Mouse (Mus musculus) forebrain, postnatal 0 days (tissue): ENCODE data around the gene Atp5k. TPM values are rescaled to one million over a fixed set of nuclear protein-coding genes. Genes with fewer than 3 reads are reported as not detected.
A peak's percentile ranks its signal among the peaks of the same experiment; 100 is the strongest.

Source experiments
- ATAC-seq: fragments of 200-750 bp; cut with Nextera tagmentation; 2 replicates; pipeline ENCODE4 v1.8.0; 2017; ENCODE audit warnings: mild to moderate bottlenecking, moderate library complexity
- DNase-seq: peaks from one replicate; pipeline ENCODE4 v3.0.0-alpha.2; 2015
- H3K27ac ChIP-seq: fragments of 300-500 bp; sonication (generic); 2 replicates; pipeline ENCODE4 v1.5.1; 2014; ENCODE audit warnings: low read depth, mild to moderate bottlenecking, antibody characterized with exemption, low read length, moderate library complexity, mixed read lengths
- H3K27me3 ChIP-seq: fragments of 300-500 bp; sonication (generic); 2 replicates; pipeline ENCODE4 v1.6.1; 2014; ENCODE audit warnings: mild to moderate bottlenecking, low read length, mixed read lengths; ENCODE audit not compliant: insufficient read depth
- H3K36me3 ChIP-seq: fragments of 300-500 bp; sonication (generic); 2 replicates; pipeline ENCODE4 v1.6.1; 2014; ENCODE audit warnings: mild to moderate bottlenecking, moderate library complexity; ENCODE audit not compliant: insufficient read depth
- H3K4me1 ChIP-seq: fragments of 300-500 bp; sonication (generic); 2 replicates; pipeline ENCODE4 v1.6.1; 2014; ENCODE audit warnings: antibody characterized with exemption; ENCODE audit not compliant: insufficient read depth
- H3K4me2 ChIP-seq: fragments of 300-500 bp; sonication (generic); 2 replicates; pipeline ENCODE4 v1.6.1; 2014; ENCODE audit warnings: low read depth, mild to moderate bottlenecking, moderate library complexity
- H3K4me3 ChIP-seq: fragments of 300-500 bp; sonication (generic); 2 replicates; pipeline ENCODE4 v1.5.1; 2014; ENCODE audit warnings: low read depth, low read length, mixed read lengths
- H3K9ac ChIP-seq: fragments of 300-500 bp; sonication (generic); 2 replicates; pipeline ENCODE4 v1.6.1; 2014; ENCODE audit warnings: mild to moderate bottlenecking
- H3K9me3 ChIP-seq: fragments of 300-500 bp; sonication (generic); 2 replicates; pipeline ENCODE4 v1.6.1; 2016; ENCODE audit warnings: low read length
- CTCF ChIP-seq: sonication (generic); IDR thresholded peaks from 2 replicates; pipeline ENCODE4 v1.5.1; 2016; ENCODE audit warnings: antibody characterized with exemption, control low read depth, low read depth
- WGBS: fragments of 180-500 bp; shearing (Covaris S2); extraction: QIAGEN DNeasy Blood & Tissue Kit; methylation state at CpG from one replicate; pipeline ENCODE4 v1.1.7; 2014; 5-methylcytosine and 5-hydroxymethylcytosine counted together
- polyA plus RNA-seq: library from polyadenylated mRNA; unstranded; fragments of >200 nt; fragmentation: Nextera tagmentation; extraction: Ambion mirVana; gene quantifications from 2 replicates; pipeline ENCODE4 v1.2.1, GENCODE M21; 2015
- total RNA-seq: library from RNA; depleted of rRNA; stranded (reverse); fragments of >200 nt; gene quantifications from 2 replicates; pipeline ENCODE4 v1.2.3, GENCODE M21; 2014; rRNA removed

Gene Atp5k
- total RNA-seq: 152 and 289 TPM in 2 replicates
- 489 and 610 TPM in 2 replicates for polyA plus RNA-seq

DNA sequence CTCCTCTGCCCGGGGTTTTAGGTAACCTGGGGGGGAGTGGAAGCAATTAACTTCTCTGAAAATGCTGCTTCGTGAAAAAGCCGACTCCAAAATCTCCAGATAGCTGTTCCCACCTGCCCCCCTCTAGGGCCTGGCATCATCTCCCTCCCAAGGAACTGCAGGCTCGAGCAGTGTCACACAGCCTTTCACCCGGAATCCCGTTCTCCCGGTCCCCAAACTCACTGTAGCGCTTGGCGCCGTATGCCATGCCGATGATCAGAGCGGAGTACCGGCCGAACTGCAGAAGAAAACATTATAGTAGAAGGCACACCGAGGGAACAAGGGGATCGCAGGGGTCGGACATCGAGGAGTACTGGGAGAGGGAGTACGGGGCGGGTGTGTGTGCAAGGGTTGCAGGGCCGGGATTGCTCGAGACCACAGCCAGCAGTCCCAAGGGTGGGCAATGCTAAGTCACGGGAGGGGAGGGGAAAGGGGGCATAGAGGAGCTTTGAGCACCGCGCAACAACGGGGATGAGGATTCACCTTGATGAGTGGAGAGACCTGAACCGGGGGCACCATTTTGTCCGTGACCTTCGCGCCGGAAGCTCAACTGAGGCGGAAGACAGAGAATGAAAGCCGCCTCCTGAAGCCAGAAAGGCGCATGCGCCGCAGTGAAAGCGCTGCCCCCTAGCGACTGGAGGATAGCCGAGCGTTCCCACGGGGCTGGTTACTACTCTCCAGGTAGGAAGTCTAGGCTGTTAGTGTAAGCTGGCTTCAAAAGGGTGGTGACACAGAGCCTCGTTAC is at the start of gene Atp5k:
Atp5k (minus strand) TSS at position 645 of the 784 bp plus-strand sequence.
- H3K9me3 ChIP-seq: no peaks in the 10 kb centered on the region

DNA sequence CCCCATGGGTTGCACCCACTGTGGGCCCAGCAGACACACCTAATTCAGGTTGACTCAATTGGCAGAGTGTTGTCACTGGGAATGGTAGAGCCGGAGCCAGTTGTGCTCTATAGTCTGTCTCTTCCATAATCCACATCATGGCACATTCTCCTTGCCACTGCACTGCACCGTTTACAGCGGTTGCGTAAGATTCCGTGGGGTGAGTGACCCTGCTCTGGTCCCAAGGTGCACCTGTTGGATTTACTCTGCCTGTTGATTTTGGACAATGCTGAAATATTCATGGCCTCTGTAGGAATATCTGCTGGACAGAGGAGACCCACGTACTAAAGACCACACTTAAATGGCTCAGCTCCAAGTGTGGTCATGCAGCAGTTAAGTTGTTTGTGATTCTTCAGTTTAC is 48.8 kb upstream of the Atp5k start:
- Histone ChIP-seq H3K9me3 (no peaks in the 10 kb centered on the region), H3K36me3 (peaks cover 32% of the 10 kb centered on the region), H3K4me1 (no peaks in the 10 kb centered on the region), H3K27ac (no peak overlapping the region), H3K4me3 (no peak overlapping the region), H3K9ac (no peak overlapping the region), H3K4me2 (no peak overlapping the region), H3K27me3 (no peaks in the 10 kb centered on the region)
- WGBS: 90% methylated on average over 6 of the region's 6 CpGs
- no peak for TF ChIP-seq CTCF
- ATAC-seq (no peak), DNase-seq (no peak)

More for the DNA sequence above, at the start of gene Atp5k:
- Histone ChIP-seq H3K27me3 (no peaks in the 10 kb centered on the region), H3K4me2 (peak within 1 kb of the TSS; percentile 96), H3K4me3 (peak within 1 kb of the TSS; percentile 90), H3K27ac (0 out of 2 replicates have a peak within 1 kb of the TSS, but pooled peaks have one; percentile 40), H3K36me3 (peaks cover 28% of the 10 kb centered on the region), H3K4me1 (peaks cover 5% of the 10 kb centered on the region; the same call in 1 of the 2 replicates), H3K9ac (peak within 1 kb of the TSS; percentile 75)
- ATAC-seq (peak; percentile 95), DNase-seq (peak; percentile 97)
- peak; percentile 95 for TF ChIP-seq CTCF
- 2% methylated on average over 42 of the region's 42 CpGs for WGBS

DNA sequence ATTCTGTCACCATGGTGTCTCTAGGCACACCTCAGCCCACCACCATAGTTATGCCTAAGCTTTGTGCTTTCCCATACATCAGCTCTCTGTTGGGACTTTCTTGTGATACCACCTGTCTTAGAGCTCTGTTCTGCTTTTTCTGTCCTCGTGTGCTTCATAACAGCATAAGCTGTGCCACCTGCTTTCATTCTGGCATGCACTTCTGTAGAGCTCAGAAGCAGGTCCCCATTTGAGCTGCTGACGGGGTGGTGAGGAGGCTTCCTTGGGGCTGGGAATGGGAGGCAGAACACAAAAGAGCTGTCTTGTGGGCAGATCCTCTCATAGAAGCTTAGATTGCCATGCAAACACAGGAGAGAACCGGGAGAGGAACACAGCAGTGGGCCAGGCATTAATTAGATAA is 41.7 kb upstream of the Atp5k start:
- no peak overlapping the region for H3K9ac ChIP-seq
- no peaks in the 10 kb centered on the region for H3K4me1 ChIP-seq
- 82% methylated on average over 3 of the region's 3 CpGs for WGBS
- no peak for ATAC-seq
- H3K9me3 ChIP-seq: no peaks in the 10 kb centered on the region
- no peak for DNase-seq
- no peak overlapping the region for H3K27ac ChIP-seq
- H3K4me3 ChIP-seq: no peak overlapping the region
- no peak for TF ChIP-seq CTCF
- H3K4me2 ChIP-seq: no peak overlapping the region
- H3K27me3 ChIP-seq: no peaks in the 10 kb centered on the region
- peaks cover 76% of the 10 kb centered on the region for H3K36me3 ChIP-seq

DNA sequence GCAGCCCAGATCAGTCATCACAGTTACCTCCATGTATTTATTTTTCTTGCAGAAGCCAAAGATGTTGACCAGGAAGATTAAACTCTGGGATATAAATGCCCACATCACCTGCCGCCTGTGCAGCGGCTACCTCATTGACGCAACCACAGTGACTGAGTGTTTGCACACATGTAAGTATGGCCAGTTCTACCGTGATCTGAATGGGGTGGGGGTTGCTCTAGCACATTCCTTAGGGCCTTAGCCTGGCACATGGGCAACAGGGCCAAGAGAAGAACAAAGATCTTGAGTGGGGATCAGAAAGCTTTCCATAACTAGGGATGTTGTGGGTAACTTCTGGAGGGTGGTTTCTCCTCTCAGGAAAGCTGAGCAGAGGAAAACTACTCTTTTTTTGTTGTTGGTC is 39.5 kb upstream of the Atp5k start:
- peaks cover 72% of the 10 kb centered on the region for H3K36me3 ChIP-seq
- H3K9ac ChIP-seq: no peak overlapping the region
- DNase-seq: no peak
- no peaks in the 10 kb centered on the region for H3K27me3 ChIP-seq
- no peak overlapping the region for H3K4me2 ChIP-seq
- no peak overlapping the region for H3K27ac ChIP-seq
- H3K9me3 ChIP-seq: no peaks in the 10 kb centered on the region
- H3K4me3 ChIP-seq: no peak overlapping the region
- ATAC-seq: no peak
- no peaks in the 10 kb centered on the region for H3K4me1 ChIP-seq
- WGBS: 87% methylated on average over 4 of the region's 4 CpGs
- no peak for TF ChIP-seq CTCF

DNA sequence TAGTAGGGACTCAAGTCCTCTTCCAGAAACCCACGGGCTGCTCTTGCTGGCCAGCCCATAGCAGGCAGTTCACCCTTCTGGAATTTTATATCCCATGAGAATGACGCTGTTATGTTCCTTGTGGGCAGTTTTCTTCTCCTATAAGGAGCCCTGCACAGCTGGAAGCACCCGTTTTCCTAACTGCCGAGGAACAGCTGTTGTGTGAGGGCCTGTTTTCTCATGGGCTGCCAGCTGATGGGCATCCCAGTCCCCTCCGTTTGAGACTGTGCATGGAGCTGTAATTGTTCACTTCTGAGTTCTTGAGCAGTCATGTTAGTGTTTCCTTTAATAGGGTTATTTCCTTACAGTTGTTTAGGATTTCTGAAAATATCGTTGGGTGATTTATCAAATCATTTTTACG is 35.4 kb upstream of the Atp5k start:
- H3K36me3 ChIP-seq: peaks cover 35% of the 10 kb centered on the region
- H3K9me3 ChIP-seq: no peaks in the 10 kb centered on the region
- no peak overlapping the region for H3K4me3 ChIP-seq
- no peak for TF ChIP-seq CTCF
- H3K9ac ChIP-seq: no peak overlapping the region
- WGBS: 77% methylated on average over 7 of the region's 7 CpGs
- no peak for ATAC-seq
- H3K4me2 ChIP-seq: no peak overlapping the region
- no peak overlapping the region for H3K27ac ChIP-seq
- DNase-seq: no peak
- no peaks in the 10 kb centered on the region for H3K27me3 ChIP-seq
- H3K4me1 ChIP-seq: peaks cover 12% of the 10 kb centered on the region; the same call in 1 of the 2 replicates

DNA sequence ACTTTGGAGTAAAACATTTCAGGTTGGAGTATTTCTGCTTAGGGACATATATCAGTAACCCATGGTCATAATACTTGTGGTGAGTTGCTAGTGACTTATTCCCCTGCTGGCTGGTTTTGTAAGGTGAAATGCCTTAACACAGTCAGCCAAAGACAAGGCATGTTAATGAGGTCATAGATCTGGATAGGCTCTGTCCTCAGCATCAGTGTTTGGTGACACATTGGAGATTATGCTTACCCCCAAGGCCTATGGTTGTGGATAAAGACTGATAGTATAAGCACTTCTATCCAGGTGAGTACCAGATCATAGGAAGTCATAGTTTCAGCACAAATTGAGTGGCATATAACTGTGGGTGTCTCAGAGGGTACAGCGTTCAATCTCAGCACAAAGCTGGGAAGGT is 32.4 kb upstream of the Atp5k start:
- no peak for TF ChIP-seq CTCF
- Histone ChIP-seq H3K9me3 (no peaks in the 10 kb centered on the region), H3K9ac (no peak overlapping the region), H3K27ac (no peak overlapping the region), H3K4me2 (no peak overlapping the region), H3K36me3 (0 out of 2 replicates have a peak, but pooled peaks cover 5% of the 10 kb centered on the region), H3K4me1 (peaks cover 36% of the 10 kb centered on the region), H3K27me3 (no peaks in the 10 kb centered on the region), H3K4me3 (no peak overlapping the region)
- WGBS: 94% methylated on average over 1 of the region's 1 CpGs
- ATAC-seq (no peak), DNase-seq (no peak)

DNA sequence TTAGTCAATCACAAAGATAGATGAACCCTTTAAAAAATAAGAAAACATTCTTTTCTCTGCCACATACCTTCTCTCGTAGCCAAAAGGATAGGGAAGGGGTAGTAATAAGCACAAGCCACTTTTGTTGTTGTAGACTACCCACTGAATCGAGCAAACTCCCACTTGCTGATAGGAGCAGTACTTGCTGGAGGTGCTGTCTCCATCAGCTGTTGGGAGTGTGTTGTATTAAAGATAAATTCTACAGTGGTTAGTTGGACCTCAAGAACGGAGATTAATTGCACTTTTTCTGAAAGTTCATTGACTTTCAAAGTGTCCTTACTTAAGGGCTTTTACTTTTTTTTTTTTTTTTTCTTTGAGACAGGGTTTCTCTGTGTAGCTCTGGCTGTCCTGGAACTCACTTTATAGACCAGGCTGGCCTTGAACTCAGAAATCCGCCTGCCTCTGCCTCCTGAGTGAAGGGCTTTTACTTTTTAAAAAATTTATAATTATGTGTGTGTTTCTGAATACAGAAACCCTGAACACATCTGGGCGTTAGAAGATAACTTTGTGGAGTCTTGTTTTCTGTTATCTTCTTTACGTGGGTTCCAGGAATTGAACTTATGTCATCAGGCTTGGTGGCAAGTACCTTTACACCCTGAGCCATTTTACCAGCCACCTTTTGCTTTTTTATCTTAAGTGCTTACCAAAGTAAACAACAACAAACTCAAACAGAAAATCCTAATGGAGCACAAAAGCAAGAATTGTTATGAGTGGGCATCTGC is 31.1 kb upstream of the Atp5k start:
- H3K9ac ChIP-seq: no peak overlapping the region
- WGBS: 87% methylated on average over 6 of the region's 6 CpGs

More for the DNA sequence above, 31.1 kb upstream of the Atp5k start:
- Histone ChIP-seq H3K27ac (no peak overlapping the region), H3K4me1 (peaks cover 36% of the 10 kb centered on the region), H3K9me3 (no peaks in the 10 kb centered on the region), H3K27me3 (no peaks in the 10 kb centered on the region), H3K4me2 (no peak overlapping the region), H3K4me3 (no peak overlapping the region), H3K36me3 (no peaks in the 10 kb centered on the region)
- ATAC-seq (no peak), DNase-seq (no peak)
- TF ChIP-seq CTCF: no peak
